Mouse (Mus musculus) kidney, adult 2 months (tissue): Measurements from ENCODE around the gene Dhx37.

ENCODE experiments used
- CTCF ChIP-seq: fragments of 200-500 bp; conservative IDR thresholded peaks from 2 replicates; pipeline ENCODE4 v1.5.1; 2011; ENCODE audit warnings: low read depth, mild to moderate bottlenecking, control low read depth, low read length, moderate library complexity, mixed read lengths; ENCODE audit not compliant: insufficient read depth, insufficient read length
- POLR2A ChIP-seq: fragments of 200-500 bp; IDR thresholded peaks from one replicate; pipeline ENCODE4 v1.6.1; 2011; ENCODE audit warnings: low read depth, low read length, control low read depth

- TF ChIP-seq CTCF (no peak), POLR2A (no peak)
Measured at GRCm38 (mm10) chr5:125402476-125402875, 31.4 kb downstream of the Dhx37 start.
